Mouse (Mus musculus): ENCODE data around the gene Adgrl3. TPM values are rescaled to one million over a fixed set of nuclear protein-coding genes. Genes with fewer than 3 reads are reported as not detected.

The Adgrl3 gene
- total RNA-seq, 2 experiments from 2014 or later, result 0.97 to 1.0 TPM

DNA sequence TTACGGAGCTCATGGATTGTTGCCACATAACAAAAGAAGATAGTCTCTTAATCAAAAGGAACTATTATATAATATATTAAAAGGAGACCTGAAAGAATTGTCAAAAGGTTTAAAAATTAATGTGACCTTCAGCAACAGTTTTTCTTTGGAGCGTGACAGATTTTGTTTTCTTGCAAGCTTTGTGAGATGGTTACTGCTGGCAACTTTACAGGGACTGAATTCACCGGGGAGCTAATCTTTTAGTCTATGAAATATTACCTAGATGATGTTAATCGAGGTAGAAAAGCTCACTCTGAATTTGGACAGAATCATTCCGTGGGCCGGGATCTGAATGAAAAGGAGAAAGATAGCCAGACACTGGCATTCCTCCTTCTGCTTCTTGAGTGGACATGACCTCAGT lies 850.4 kb downstream of the Adgrl3 start:
- no peak for DNase-seq

Small RNA genes lying within 50 kb of the gene (microRNA-seq; reads per million reads assigned to microRNA genes)
- gene Gm22048 (ENCODE audit: borderline replicate concordance in 2 of 2), result 0 reads per million in 2 experiments
